Mouse (Mus musculus) C2C12 (cell line): ENCODE results near the gene Hsh2d.

Experiments used
- CEBPB ChIP-seq: IDR thresholded peaks from one replicate; pipeline ENCODE4 v1.6.1; 2011; ENCODE audit warnings: low read depth, mild to moderate bottlenecking, control low read depth, moderate library complexity
- CTCF ChIP-seq: IDR thresholded peaks from one replicate; pipeline ENCODE4 v1.5.1; 2011; ENCODE audit not compliant: control insufficient read depth, insufficient read depth, insufficient read length
- MAX ChIP-seq: IDR thresholded peaks from one replicate; pipeline ENCODE4 v1.6.1; 2011; ENCODE audit warnings: mild to moderate bottlenecking, control low read depth
- MYOD1 ChIP-seq: IDR thresholded peaks from one replicate; pipeline ENCODE4 v1.6.1; 2011; ENCODE audit warnings: low read depth; ENCODE audit not compliant: control insufficient read depth, insufficient read length
- MYOG ChIP-seq: IDR thresholded peaks from one replicate; pipeline ENCODE4 v1.6.1; 2011; ENCODE audit not compliant: control insufficient read depth, insufficient read length; ENCODE audit errors: extremely low read depth
- USF1 ChIP-seq: IDR thresholded peaks from one replicate; pipeline ENCODE4 v1.6.1; 2011; ENCODE audit warnings: low read depth, mild to moderate bottlenecking, control low read depth, moderate library complexity

DNA sequence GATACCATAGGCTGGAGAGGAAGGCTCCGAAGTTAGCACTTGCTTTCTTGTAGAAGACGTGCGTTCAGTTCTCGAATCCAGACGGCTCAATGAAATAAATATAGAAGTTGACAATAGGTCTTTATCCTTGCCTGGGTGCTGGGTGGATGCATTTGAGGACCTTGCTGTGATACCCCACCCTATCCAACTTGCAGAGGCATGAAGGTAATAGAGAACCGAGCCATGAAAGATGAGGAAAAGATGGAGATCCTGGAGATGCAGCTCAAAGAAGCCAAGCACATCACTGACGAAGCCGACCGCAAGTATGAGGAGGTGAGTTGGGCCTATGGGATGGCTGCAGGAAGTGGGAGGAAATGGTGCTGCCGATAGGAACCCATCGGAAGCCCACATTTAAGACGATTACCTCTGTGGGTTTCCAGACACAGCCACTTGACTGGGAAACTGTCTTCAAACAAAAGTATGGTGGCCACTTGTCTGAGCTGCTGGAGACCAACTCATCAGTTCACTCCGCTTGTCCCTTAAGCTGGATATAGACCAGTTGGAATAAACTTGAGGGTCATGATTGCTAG, 46.1 kb upstream of the Hsh2d start:
- TF ChIP-seq CTCF (no peak), MAX (no peak), MYOG (no peak), USF1 (no peak), MYOD1 (no peak), CEBPB (no peak)
